Mouse (Mus musculus) liver, embryonic 16.5 days (tissue): ENCODE measurements around the gene Gm11627. TPM values are rescaled to one million over a fixed set of nuclear protein-coding genes. Genes with fewer than 3 reads are reported as not detected.
"Not testable (repeated sequence)": the region's sequence is repeated elsewhere in the genome, so short reads cannot be mapped to it uniquely, and the experiment has no call there.

Experiments used
- ATAC-seq: fragments of 200-750 bp; cut with Nextera tagmentation; 2 replicates; pipeline ENCODE4 v1.8.0; 2017; ENCODE audit warnings: low read depth, mild to moderate bottlenecking, moderate number of reproducible peaks, moderate library complexity
- H3K27ac ChIP-seq: fragments of 300-500 bp; sonication (generic); 2 replicates; pipeline ENCODE4 v1.5.1; 2014; ENCODE audit warnings: mild to moderate bottlenecking, low read length
- H3K27me3 ChIP-seq: fragments of 300-500 bp; sonication (generic); 2 replicates; pipeline ENCODE4 v1.6.1; 2014; ENCODE audit warnings: low read depth, low read length, mixed read lengths; ENCODE audit not compliant: control insufficient read depth, insufficient read depth
- H3K36me3 ChIP-seq: fragments of 300-500 bp; sonication (generic); 2 replicates; pipeline ENCODE4 v1.6.1; 2014; ENCODE audit warnings: mild to moderate bottlenecking; ENCODE audit not compliant: control insufficient read depth, insufficient read depth
- H3K4me1 ChIP-seq: fragments of 300-500 bp; sonication (generic); 2 replicates; pipeline ENCODE4 v1.6.1; 2014; ENCODE audit warnings: low read depth, low read length, mixed read lengths; ENCODE audit not compliant: control insufficient read depth
- H3K4me2 ChIP-seq: fragments of 300-500 bp; sonication (generic); 2 replicates; pipeline ENCODE4 v1.6.1; 2014; ENCODE audit warnings: low read depth, low read length, mixed read lengths
- H3K4me3 ChIP-seq: fragments of 300-500 bp; sonication (generic); 2 replicates; pipeline ENCODE4 v1.5.1; 2014; ENCODE audit warnings: low read depth, mild to moderate bottlenecking, low read length
- H3K9ac ChIP-seq: fragments of 300-500 bp; sonication (generic); 2 replicates; pipeline ENCODE4 v1.6.1; 2014; ENCODE audit warnings: low read depth, low read length
- H3K9me3 ChIP-seq: fragments of 300-500 bp; sonication (generic); replicated peaks from 2 replicates; pipeline ENCODE4 v1.6.1; 2016; ENCODE audit warnings: low read length; ENCODE audit not compliant: control insufficient read depth
- WGBS: fragments of 180-500 bp; shearing (Covaris S2); extraction: QIAGEN DNeasy Blood & Tissue Kit; methylation state at CpG from one replicate; pipeline ENCODE4 v1.1.7; 2014; ENCODE audit not compliant: insufficient replicate concordance; 5-methylcytosine and 5-hydroxymethylcytosine counted together
- polyA plus RNA-seq: library from polyadenylated mRNA; unstranded; fragments of >200 nt; fragmentation: Nextera tagmentation; extraction: Ambion mirVana; gene quantifications from 2 replicates; pipeline ENCODE4 v1.2.1, GENCODE M21; 2015

Gene Gm11627
- polyA plus RNA-seq, 1 experiment from 2014 or later = 0.26 TPM

DNA sequence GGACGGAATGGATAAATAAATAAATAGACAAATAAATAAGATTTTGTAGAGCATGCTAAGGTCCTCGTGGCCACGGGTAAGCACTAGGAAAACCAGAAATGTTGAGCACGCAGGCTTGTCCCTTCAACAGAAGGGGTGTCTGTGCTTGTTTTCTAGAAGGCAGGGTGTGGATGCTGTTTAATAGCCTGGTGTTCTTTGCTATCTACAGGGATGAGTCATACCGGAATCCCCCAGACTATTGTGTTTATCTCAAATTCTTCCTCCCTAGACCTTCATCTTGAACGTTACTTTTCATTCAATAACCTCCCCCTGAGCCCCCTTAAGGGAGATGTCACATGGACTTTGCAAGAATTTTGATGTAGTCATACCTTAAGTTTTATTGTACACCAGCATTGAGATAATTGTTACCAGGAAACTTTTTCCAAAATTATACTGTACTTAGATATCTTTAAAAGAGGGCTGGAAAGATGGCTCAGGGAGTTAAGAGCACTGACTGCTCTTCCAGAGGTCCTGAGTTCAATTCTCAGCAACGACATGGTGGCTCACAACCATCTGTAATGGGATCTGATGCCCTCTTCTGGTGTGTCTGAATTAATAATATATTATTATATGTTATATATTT is 10.4 kb downstream of the Gm11627 start:
- Histone ChIP-seq H3K4me3 (no peak overlapping the region), H3K9me3 (no peaks in the 10 kb centered on the region), H3K4me2 (no peak overlapping the region), H3K27me3 (no peaks in the 10 kb centered on the region; the same call in 1 of the 2 replicates), H3K27ac (no peak overlapping the region), H3K4me1 (peaks cover 11% of the 10 kb centered on the region), H3K9ac (no peak overlapping the region), H3K36me3 (no peaks in the 10 kb centered on the region)
- ATAC-seq = no peak
- WGBS = 48% methylated on average over 7 of the region's 7 CpGs

- no peak overlapping the region for H3K4me3 ChIP-seq
- no peak overlapping the region for H3K4me2 ChIP-seq
- H3K27ac ChIP-seq = no peak overlapping the region
- H3K36me3 ChIP-seq = no peaks in the 10 kb centered on the region
- peaks cover 11% of the 10 kb centered on the region for H3K4me1 ChIP-seq
- no peaks in the 10 kb centered on the region for H3K27me3 ChIP-seq
- no peaks in the 10 kb centered on the region for H3K9me3 ChIP-seq
- 64% methylated on average over 12 of the region's 12 CpGs for WGBS
- no peak for ATAC-seq
- no peak overlapping the region for H3K9ac ChIP-seq
These were observed 11.1 kb downstream of the Gm11627 start for GRCm38 (mm10) chr11:102568191-102568590.

DNA sequence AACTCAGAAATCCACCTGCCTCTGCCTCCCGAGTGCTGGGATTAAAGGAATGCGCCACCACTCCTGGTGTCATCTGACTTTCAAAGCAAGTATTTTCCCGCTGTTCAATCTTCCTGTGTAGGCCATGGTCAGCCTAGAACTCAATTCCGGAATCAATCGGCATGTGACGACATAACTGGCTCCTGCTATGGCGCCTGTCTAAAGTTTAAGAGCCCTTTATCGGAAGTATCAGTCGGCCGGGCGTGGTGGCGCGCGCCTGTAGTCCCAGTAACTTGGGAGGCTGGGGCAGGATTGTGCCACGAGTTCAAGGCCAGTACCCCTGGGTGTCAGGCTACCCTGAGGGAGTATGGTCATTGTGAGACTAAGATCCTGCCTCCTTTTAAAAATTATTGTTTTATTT is 11.5 kb downstream of the Gm11627 start:
- H3K4me3 ChIP-seq = no peak overlapping the region
- 84% methylated on average over 15 of the region's 15 CpGs for WGBS
- no peak for ATAC-seq
- no peaks in the 10 kb centered on the region for H3K27me3 ChIP-seq
- H3K4me2 ChIP-seq = no peak overlapping the region
- H3K9me3 ChIP-seq = no peaks in the 10 kb centered on the region
- no peak overlapping the region for H3K27ac ChIP-seq
- H3K36me3 ChIP-seq = no peaks in the 10 kb centered on the region
- peaks cover 11% of the 10 kb centered on the region for H3K4me1 ChIP-seq
- no peak overlapping the region for H3K9ac ChIP-seq

GRCm38 (mm10) chr11:102567157-102567556 is 12.1 kb downstream of the Gm11627 start:
- Histone ChIP-seq H3K4me1 (peaks cover 11% of the 10 kb centered on the region), H3K4me3 (no peak overlapping the region), H3K27me3 (no peaks in the 10 kb centered on the region), H3K4me2 (no peak overlapping the region), H3K9me3 (no peaks in the 10 kb centered on the region), H3K27ac (no peak overlapping the region), H3K36me3 (no peaks in the 10 kb centered on the region), H3K9ac (no peak overlapping the region)
- ATAC-seq = no peak
- WGBS = 69% methylated on average over 6 of the region's 6 CpGs

GRCm38 (mm10) chr11:102566290-102566689 is 13.0 kb downstream of the Gm11627 start:
- H3K27ac ChIP-seq = no peak overlapping the region
- H3K36me3 ChIP-seq = no peaks in the 10 kb centered on the region
- H3K9ac ChIP-seq = no peak overlapping the region
- H3K27me3 ChIP-seq = no peaks in the 10 kb centered on the region
- no peak for ATAC-seq
- H3K4me1 ChIP-seq = peaks cover 11% of the 10 kb centered on the region
- H3K4me2 ChIP-seq = no peak overlapping the region
- no peaks in the 10 kb centered on the region for H3K9me3 ChIP-seq
- WGBS = 87% methylated on average over 1 of the region's 1 CpGs
- no peak overlapping the region for H3K4me3 ChIP-seq

DNA sequence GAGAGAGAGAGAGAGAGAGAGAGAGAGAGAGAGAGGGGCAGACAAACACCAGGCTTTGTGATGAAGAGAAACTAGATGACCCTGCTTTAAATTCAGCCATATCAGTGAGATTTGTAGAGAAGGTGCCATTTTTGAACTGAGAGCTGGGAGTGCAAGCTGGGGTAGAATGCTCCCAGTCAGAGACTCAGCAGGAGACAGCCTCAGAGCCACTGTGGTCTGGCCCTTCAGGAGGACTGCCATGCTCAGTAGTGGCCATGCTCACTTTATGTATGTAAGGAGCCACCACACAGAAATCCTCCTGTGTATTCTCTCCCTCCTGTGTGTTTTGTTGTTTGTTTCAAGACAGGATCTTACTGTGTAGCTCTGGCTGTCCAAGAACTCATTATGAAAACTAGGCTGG is 13.5 kb downstream of the Gm11627 start:
- peak overlapping the region; percentile 47 for H3K4me2 ChIP-seq
- H3K27ac ChIP-seq = peak overlapping the region; percentile 64; the same call in 1 of the 2 replicates
- 0 out of 2 replicates have a peak overlapping the region, but pooled peaks have one; percentile 2 for H3K4me3 ChIP-seq
- H3K9me3 ChIP-seq = no peaks in the 10 kb centered on the region
- no peaks in the 10 kb centered on the region for H3K27me3 ChIP-seq
- ATAC-seq = peak; percentile 45; the same call in 1 of the 2 replicates
- no peaks in the 10 kb centered on the region for H3K36me3 ChIP-seq
- H3K4me1 ChIP-seq = peaks cover 11% of the 10 kb centered on the region
- H3K9ac ChIP-seq = peak overlapping the region; percentile 37

DNA sequence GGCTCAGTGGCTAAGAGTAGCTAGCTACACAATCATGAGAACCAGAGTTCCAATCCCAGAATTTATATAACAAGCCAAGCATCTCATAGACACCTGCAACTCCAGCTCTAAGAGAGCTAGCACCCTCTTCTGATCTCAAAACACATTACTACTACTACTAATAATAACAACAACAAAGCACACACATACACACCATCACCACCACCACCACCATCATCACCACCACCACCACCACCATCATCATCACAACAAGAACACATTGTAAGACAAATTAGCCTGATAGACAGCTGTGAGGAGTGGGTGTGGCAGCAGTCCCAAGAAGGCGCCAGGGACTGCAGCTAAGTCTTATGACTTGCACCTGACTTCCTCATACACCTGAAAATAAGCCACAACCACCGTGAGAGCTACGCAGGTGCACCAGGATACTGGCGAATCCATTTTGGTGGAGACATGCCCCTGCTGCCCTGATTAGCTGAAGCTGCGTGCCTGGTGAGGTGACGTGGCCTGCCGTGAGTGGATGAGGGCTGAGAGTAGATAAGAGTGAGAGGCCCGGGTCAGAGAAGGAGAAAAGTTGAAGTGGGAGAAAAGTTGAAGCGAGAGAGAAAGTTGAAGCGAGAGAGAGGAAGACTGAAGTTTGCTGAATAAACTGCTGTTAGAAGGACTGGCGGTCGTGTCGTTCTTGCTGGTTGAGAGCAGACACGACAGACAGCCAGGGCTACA is 14.1 kb downstream of the Gm11627 start:
- 42% methylated on average over 14 of the region's 14 CpGs for WGBS
- ATAC-seq = peak; percentile 64
- Histone ChIP-seq H3K4me3 (0 out of 2 replicates have a peak overlapping the region, but pooled peaks have one; percentile 23), H3K4me1 (peaks cover 11% of the 10 kb centered on the region), H3K9ac (peak overlapping the region; percentile 37), H3K4me2 (peak overlapping the region; percentile 47), H3K27ac (peak overlapping the region; percentile 64; the same call in 1 of the 2 replicates)
- not testable (repeated sequence) for H3K36me3 ChIP-seq, H3K27me3 ChIP-seq, H3K9me3 ChIP-seq

GRCm38 (mm10) chr11:102558704-102559103 is 20.6 kb downstream of the Gm11627 start:
- no peak overlapping the region for H3K9ac ChIP-seq
- H3K4me2 ChIP-seq = no peak overlapping the region
- no peaks in the 10 kb centered on the region for H3K27me3 ChIP-seq
- H3K4me3 ChIP-seq = no peak overlapping the region
- no peak overlapping the region for H3K27ac ChIP-seq
- H3K9me3 ChIP-seq = no peaks in the 10 kb centered on the region
- WGBS = 83% methylated on average over 4 of the region's 5 CpGs
- no peaks in the 10 kb centered on the region for H3K36me3 ChIP-seq
- no peak for ATAC-seq
- peaks cover 14% of the 10 kb centered on the region for H3K4me1 ChIP-seq

DNA sequence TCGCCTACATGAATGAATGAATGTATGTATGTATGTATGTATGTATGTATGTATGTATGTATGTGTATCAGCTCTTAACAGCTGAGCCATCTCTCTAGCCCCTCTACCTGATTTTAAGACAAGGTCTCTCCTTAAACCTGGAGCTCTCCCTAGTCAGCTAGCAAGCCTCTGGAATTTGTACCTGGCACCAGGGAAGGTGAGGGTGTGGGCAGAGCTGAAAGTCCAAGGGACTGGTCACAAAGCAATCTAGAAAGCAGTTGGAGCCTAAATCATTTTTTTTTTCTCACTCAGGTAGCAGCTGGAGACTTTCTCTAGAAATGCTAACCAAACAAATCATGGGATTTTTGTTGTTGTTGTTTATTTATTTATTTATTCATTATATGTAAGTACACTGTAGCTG is 21.9 kb downstream of the Gm11627 start:
- Histone ChIP-seq H3K9me3 (no peaks in the 10 kb centered on the region), H3K4me3 (no peak overlapping the region), H3K36me3 (no peaks in the 10 kb centered on the region), H3K27me3 (no peaks in the 10 kb centered on the region), H3K4me2 (no peak overlapping the region), H3K27ac (no peak overlapping the region), H3K4me1 (peaks cover 16% of the 10 kb centered on the region), H3K9ac (no peak overlapping the region)
- WGBS = 73% methylated on average over 1 of the region's 1 CpGs
- ATAC-seq = no peak
